Mouse (Mus musculus) yolk sac, embryonic 10.5 days (tissue): ENCODE measurements around the gene Gm42420.

ENCODE experiments used
- DNase-seq: peaks from one replicate; pipeline ENCODE4 v3.0.0-alpha.2; 2017; ENCODE audit warnings: low spot score

Gene Gm42420

GRCm38 (mm10) chr6:39573791-39574554 is 11.6 kb upstream of the Gm42420 start, which contains the start of gene Adck2:
TSS of gene Adck2 (plus strand) at chr6:39573873.
- peak; percentile 89 for DNase-seq

- no peak for DNase-seq
Observed at GRCm38 (mm10) chr6:39574555-39574869, 11.0 kb upstream of the Gm42420 start.

- DNase-seq = no peak
Observed at GRCm38 (mm10) chr6:39574951-39575350, 10.6 kb upstream of the Gm42420 start.

GRCm38 (mm10) chr6:39579552-39579951 is 6.0 kb upstream of the Gm42420 start:
- no peak for DNase-seq

GRCm38 (mm10) chr6:39580558-39580957 is 5.0 kb upstream of the Gm42420 start:
- no peak for DNase-seq

- no peak for DNase-seq
Observed at GRCm38 (mm10) chr6:39581087-39581784, 4.3 kb upstream of the Gm42420 start.

GRCm38 (mm10) chr6:39591481-39591880 is 5.9 kb downstream of the Gm42420 start:
- no peak for DNase-seq

DNA sequence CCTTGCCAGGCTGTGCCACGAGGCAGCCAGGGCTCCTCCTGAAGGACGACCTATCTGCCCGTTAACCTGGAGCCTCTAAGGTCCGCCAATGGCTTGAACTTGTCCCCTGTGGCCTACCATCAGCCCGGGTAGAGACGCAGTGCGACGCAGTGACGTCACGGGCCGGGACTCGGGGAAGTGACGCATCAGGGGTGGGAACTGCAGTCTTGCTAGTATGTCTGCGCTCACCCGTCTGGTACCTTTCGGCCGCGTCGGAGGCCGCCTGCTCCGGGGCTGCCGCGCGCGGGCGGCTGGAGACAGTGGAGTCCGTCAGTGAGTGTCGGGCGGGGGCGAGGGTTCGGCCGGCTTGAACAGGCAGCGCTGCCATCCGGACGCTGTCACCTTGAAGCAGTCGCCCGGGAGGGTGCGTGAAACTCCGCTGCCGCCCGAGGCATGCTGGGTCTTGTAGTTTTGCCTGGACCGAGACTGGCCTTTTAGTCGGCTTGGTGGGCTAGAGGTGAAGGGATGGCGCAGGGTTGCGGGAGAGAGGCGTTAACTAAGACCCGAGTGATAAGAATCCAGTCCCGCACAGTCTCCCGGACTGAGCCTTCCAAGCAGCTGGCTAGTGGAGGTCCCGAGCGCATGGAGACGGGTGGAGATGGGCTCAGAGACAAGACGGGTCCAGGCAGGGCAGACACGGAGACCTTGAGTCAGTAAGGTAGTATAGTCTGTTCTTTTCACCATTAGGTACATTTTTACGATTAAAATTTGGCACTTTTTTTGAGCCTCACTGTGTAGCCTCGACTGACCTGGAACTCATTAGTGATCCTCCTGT is 7.1 kb downstream of the Gm42420 start, which contains the start of gene Ndufb2:
Gene Ndufb2, plus strand, starts transcription at position 174 of the 814 bp plus-strand sequence.
- peak; percentile 98 for DNase-seq

GRCm38 (mm10) chr6:39600851-39601250 is 15.3 kb downstream of the Gm42420 start:
- no peak for DNase-seq

DNA sequence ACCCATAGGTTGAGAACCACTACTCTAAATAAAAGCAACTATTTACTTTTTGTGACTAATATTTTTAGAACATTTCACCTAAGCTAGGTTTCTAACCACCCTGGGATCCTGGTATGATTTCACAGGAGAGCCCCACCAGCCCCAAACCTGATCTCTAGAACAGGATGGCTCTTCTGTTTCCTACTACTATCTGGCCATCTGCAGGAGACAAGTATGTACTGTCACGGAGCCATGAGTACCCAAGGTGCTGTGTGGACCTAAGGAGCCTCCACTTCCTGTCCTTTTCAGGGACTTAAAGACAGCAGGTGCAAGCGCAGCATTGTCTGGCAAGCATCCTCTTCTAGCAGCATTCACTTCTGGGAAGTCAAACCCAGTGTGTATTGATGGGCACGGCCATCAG is 16.3 kb downstream of the Gm42420 start:
- no peak for DNase-seq

DNA sequence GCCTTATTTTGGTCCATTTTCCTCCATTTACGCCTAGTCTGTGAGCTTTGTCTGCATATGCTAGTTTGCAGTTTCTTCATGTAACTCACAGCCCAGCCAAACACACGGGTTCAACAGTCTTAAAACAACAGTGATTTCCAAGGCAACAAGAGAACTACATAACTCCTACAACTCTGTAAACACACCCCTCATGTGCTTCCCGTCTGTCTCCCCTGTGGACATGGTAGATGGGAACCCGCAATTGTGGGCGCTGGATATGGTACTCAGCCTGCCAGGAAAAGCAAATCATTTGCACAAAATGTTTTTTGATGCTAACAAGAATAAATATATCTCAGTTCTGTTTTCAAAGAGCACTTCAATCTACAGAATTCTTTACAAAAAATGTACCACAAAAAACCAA is 19.0 kb downstream of the Gm42420 start:
- no peak for DNase-seq

- no peak for DNase-seq
Observed at GRCm38 (mm10) chr6:39606056-39606455, 20.5 kb downstream of the Gm42420 start.

GRCm38 (mm10) chr6:39606862-39607261 is 21.3 kb downstream of the Gm42420 start:
- peak; percentile 16 for DNase-seq

- DNase-seq = no peak
Observed at GRCm38 (mm10) chr6:39607365-39607764, 21.8 kb downstream of the Gm42420 start.

DNA sequence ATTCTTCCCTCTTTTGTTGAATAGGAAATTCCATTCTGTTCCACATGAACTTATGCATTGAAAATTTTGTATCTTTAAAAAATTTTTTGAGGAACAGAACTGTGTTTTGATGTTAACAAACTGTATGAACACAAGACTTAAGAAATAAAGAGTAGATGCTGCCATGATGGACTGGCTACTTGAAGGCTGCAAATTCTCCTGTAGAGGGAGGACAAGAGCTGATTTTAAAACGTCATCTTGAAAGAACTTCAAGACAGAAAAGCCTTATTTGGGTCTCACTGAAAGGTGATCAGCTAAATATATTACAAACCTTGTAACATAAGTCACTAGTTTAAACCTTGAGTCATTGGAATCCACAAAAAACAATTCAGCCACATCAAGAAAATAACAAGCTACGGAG is 24.7 kb downstream of the Gm42420 start:
- DNase-seq = no peak

DNA sequence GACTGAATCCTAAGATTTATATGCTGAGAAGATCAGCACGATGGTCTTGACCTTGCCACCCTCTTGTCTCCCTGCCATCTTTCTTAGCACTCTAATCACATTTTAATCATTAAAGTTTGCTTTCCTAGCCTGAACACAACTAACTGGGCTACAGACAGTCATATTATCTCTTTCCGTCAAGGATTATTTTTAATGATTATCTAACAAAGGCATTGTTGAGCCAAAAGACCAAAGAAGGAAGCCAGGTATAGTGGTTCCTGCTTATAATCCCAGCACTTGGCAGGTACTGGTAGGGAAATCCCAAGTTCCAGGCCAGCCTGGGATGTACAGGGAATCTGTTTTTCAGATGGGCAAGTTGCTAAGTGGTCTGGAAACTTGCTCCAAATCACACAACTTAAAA is 25.7 kb downstream of the Gm42420 start:
- DNase-seq = no peak
